Mouse (Mus musculus) liver, postnatal 0 days (tissue): Measurements from ENCODE around the gene Bri3. TPM values are rescaled to one million over a fixed set of nuclear protein-coding genes. Genes with fewer than 3 reads are reported as not detected.

ENCODE experiments used
- ATAC-seq: fragments of 200-750 bp; cut with Nextera tagmentation; 2 replicates; pipeline ENCODE4 v1.8.0; 2017; ENCODE audit warnings: mild to moderate bottlenecking, moderate library complexity
- DNase-seq: peaks from one replicate; pipeline ENCODE4 v3.0.0-alpha.2; 2016
- H3K27ac ChIP-seq: fragments of 300-500 bp; sonication (generic); 2 replicates; pipeline ENCODE4 v1.5.1; 2014; ENCODE audit warnings: antibody characterized with exemption, moderate library complexity, mild to moderate bottlenecking, low read depth
- H3K27me3 ChIP-seq: fragments of 300-500 bp; sonication (generic); 2 replicates; pipeline ENCODE4 v1.6.1; 2014; ENCODE audit warnings: low read length, control low read depth, mixed read lengths; ENCODE audit not compliant: insufficient read depth
- H3K36me3 ChIP-seq: fragments of 300-500 bp; sonication (generic); replicated peaks from 2 replicates; pipeline ENCODE4 v1.6.1; 2014; ENCODE audit warnings: mild to moderate bottlenecking, control low read depth, low read length, moderate library complexity, mixed read lengths; ENCODE audit not compliant: insufficient read depth
- H3K4me1 ChIP-seq: fragments of 300-500 bp; sonication (generic); 2 replicates; pipeline ENCODE4 v1.6.1; 2014; ENCODE audit warnings: antibody characterized with exemption, mild to moderate bottlenecking, control low read depth; ENCODE audit not compliant: insufficient read depth
- H3K4me2 ChIP-seq: fragments of 300-500 bp; sonication (generic); 2 replicates; pipeline ENCODE4 v1.6.1; 2014; ENCODE audit warnings: low read depth, mild to moderate bottlenecking, low read length, moderate library complexity, mixed read lengths
- H3K4me3 ChIP-seq: fragments of 300-500 bp; sonication (generic); 2 replicates; pipeline ENCODE4 v1.5.1; 2014; ENCODE audit warnings: low read depth, low read length
- H3K9ac ChIP-seq: fragments of 300-500 bp; sonication (generic); replicated peaks from 2 replicates; pipeline ENCODE4 v1.6.1; 2014; ENCODE audit warnings: mild to moderate bottlenecking, moderate library complexity
- H3K9me3 ChIP-seq: fragments of 300-500 bp; sonication (generic); 2 replicates; pipeline ENCODE4 v1.6.1; 2016; ENCODE audit warnings: mild to moderate bottlenecking, control low read depth, low read length, mixed read lengths
- CTCF ChIP-seq: sonication (generic); IDR thresholded peaks from 2 replicates; pipeline ENCODE4 v1.5.1; 2016; ENCODE audit warnings: antibody characterized with exemption, low read depth
- EP300 ChIP-seq: IDR thresholded peaks from 2 replicates; pipeline ENCODE4 v1.6.1; 2016; ENCODE audit warnings: antibody characterized with exemption, low read depth, mild to moderate bottlenecking
- WGBS: fragments of 180-500 bp; shearing (Covaris S2); extraction: QIAGEN DNeasy Blood & Tissue Kit; methylation state at CpG from one replicate; pipeline ENCODE4 v1.1.7; 2014; ENCODE audit not compliant: insufficient replicate concordance; 5-methylcytosine and 5-hydroxymethylcytosine counted together
- polyA plus RNA-seq: library from polyadenylated mRNA; unstranded; fragments of >200 nt; fragmentation: Nextera tagmentation; extraction: Ambion mirVana; gene quantifications from 2 replicates; pipeline ENCODE4 v1.2.1, GENCODE M21; 2015

Gene Bri3
- polyA plus RNA-seq, 1 experiment from 2014 or later = 51.1 TPM

- H3K27ac ChIP-seq = no peak overlapping the region
- TF ChIP-seq CTCF (peak; percentile 73), EP300 (no peak)
- H3K4me1 ChIP-seq = no peaks in the 10 kb centered on the region
- peaks cover 2% of the 10 kb centered on the region; the same call in 1 of the 2 replicates for H3K9me3 ChIP-seq
- whole genome bisulfite sequencing = 11% methylated on average over 6 of the region's 6 CpGs
- H3K36me3 ChIP-seq = no peaks in the 10 kb centered on the region
- peak; percentile 46 for DNase-seq
- peak; percentile 44; the same call in 1 of the 2 replicates for ATAC-seq
- no peak overlapping the region for H3K9ac ChIP-seq
- H3K4me2 ChIP-seq = no peak overlapping the region
- no peaks in the 10 kb centered on the region for H3K27me3 ChIP-seq
- H3K4me3 ChIP-seq = no peak overlapping the region
Measured at GRCm38 (mm10) chr5:144387851-144388250, 143.6 kb downstream of the Bri3 start.

- H3K9ac ChIP-seq = no peak overlapping the region
- no peak overlapping the region for H3K4me3 ChIP-seq
- no peaks in the 10 kb centered on the region for H3K36me3 ChIP-seq
- H3K27ac ChIP-seq = no peak overlapping the region
- DNase-seq = no peak
- H3K9me3 ChIP-seq = peaks cover 2% of the 10 kb centered on the region; the same call in 1 of the 2 replicates
- 76% methylated on average over 2 of the region's 2 CpGs for WGBS
- no peak for ATAC-seq
- TF ChIP-seq EP300 = no peak
- no peak for TF ChIP-seq CTCF
- H3K4me1 ChIP-seq = no peaks in the 10 kb centered on the region
- no peaks in the 10 kb centered on the region for H3K27me3 ChIP-seq
- H3K4me2 ChIP-seq = no peak overlapping the region
Measured at GRCm38 (mm10) chr5:144394142-144394541, 149.9 kb downstream of the Bri3 start.

GRCm38 (mm10) chr5:144397566-144397965, 153.3 kb downstream of the Bri3 start:
- no peak for ATAC-seq
- no peak for DNase-seq

GRCm38 (mm10) chr5:144400821-144401220, 156.6 kb downstream of the Bri3 start:
- no peak for DNase-seq
- 71% methylated on average over 5 of the region's 5 CpGs for WGBS
- H3K4me2 ChIP-seq = no peak overlapping the region
- ATAC-seq = no peak
- no peak overlapping the region for H3K9ac ChIP-seq
- H3K27ac ChIP-seq = no peak overlapping the region
- no peak for TF ChIP-seq CTCF
- peaks cover 2% of the 10 kb centered on the region; the same call in 1 of the 2 replicates for H3K9me3 ChIP-seq
- H3K4me1 ChIP-seq = no peaks in the 10 kb centered on the region
- H3K27me3 ChIP-seq = no peaks in the 10 kb centered on the region
- H3K4me3 ChIP-seq = no peak overlapping the region
- no peaks in the 10 kb centered on the region for H3K36me3 ChIP-seq

More at GRCm38 (mm10) chr5:144397566-144397965, 153.3 kb downstream of the Bri3 start:
- Histone ChIP-seq H3K9me3 (peaks cover 2% of the 10 kb centered on the region; the same call in 1 of the 2 replicates), H3K36me3 (no peaks in the 10 kb centered on the region), H3K4me3 (no peak overlapping the region), H3K4me2 (no peak overlapping the region), H3K27ac (no peak overlapping the region), H3K27me3 (no peaks in the 10 kb centered on the region), H3K4me1 (no peaks in the 10 kb centered on the region), H3K9ac (no peak overlapping the region)
- WGBS = 27% methylated on average over 7 of the region's 9 CpGs
- no peak for TF ChIP-seq EP300
- TF ChIP-seq CTCF = no peak

GRCm38 (mm10) chr5:144406256-144406655, 162.0 kb downstream of the Bri3 start:
- no peak for ATAC-seq
- Histone ChIP-seq H3K27me3 (no peaks in the 10 kb centered on the region), H3K4me2 (no peak overlapping the region), H3K9me3 (no peaks in the 10 kb centered on the region), H3K4me1 (no peaks in the 10 kb centered on the region), H3K9ac (no peak overlapping the region), H3K27ac (no peak overlapping the region), H3K4me3 (no peak overlapping the region), H3K36me3 (no peaks in the 10 kb centered on the region)
- no peak for DNase-seq
- TF ChIP-seq EP300 (no peak), CTCF (no peak)
- 77% methylated on average over 11 of the region's 11 CpGs for WGBS

- DNase-seq = no peak
- 89% methylated on average over 10 of the region's 10 CpGs for WGBS
- Histone ChIP-seq H3K4me3 (no peak overlapping the region), H3K4me1 (no peaks in the 10 kb centered on the region), H3K9me3 (no peaks in the 10 kb centered on the region), H3K4me2 (no peak overlapping the region), H3K27me3 (no peaks in the 10 kb centered on the region), H3K9ac (no peak overlapping the region), H3K27ac (no peak overlapping the region), H3K36me3 (no peaks in the 10 kb centered on the region)
- ATAC-seq = no peak
- no peak for TF ChIP-seq EP300
- TF ChIP-seq CTCF = no peak
Measured at GRCm38 (mm10) chr5:144410666-144411065, 166.4 kb downstream of the Bri3 start.

- no peak overlapping the region for H3K4me2 ChIP-seq
- H3K4me1 ChIP-seq = no peaks in the 10 kb centered on the region
- no peak for DNase-seq
Measured at GRCm38 (mm10) chr5:144411702-144412101, 167.5 kb downstream of the Bri3 start.

More at GRCm38 (mm10) chr5:144411702-144412101, 167.5 kb downstream of the Bri3 start:
- Histone ChIP-seq H3K27ac (no peak overlapping the region), H3K9me3 (no peaks in the 10 kb centered on the region), H3K36me3 (no peaks in the 10 kb centered on the region), H3K27me3 (no peaks in the 10 kb centered on the region), H3K9ac (no peak overlapping the region), H3K4me3 (no peak overlapping the region)
- 65% methylated on average over 5 of the region's 5 CpGs for WGBS
- no peak for ATAC-seq
- TF ChIP-seq EP300 = no peak
- TF ChIP-seq CTCF = no peak
